Mouse (Mus musculus) stomach, embryonic 16.5 days (tissue): ENCODE data around the gene Fam102b. TPM values are rescaled to one million over a fixed set of nuclear protein-coding genes. Genes with fewer than 3 reads are reported as not detected.
A peak's percentile ranks its signal among the peaks of the same experiment; 100 is the strongest.

Experiments
- ATAC-seq: fragments of 200-750 bp; cut with Nextera tagmentation; 2 replicates; pipeline ENCODE4 v1.8.0; 2017; ENCODE audit warnings: moderate number of reproducible peaks, moderate TSS enrichment; ENCODE audit not compliant: insufficient read depth, low FRiP score
- H3K27ac ChIP-seq: fragments of 300-500 bp; sonication (generic); 2 replicates; pipeline ENCODE4 v1.5.1; 2014; ENCODE audit warnings: low read length
- H3K27me3 ChIP-seq: fragments of 300-500 bp; sonication (generic); 2 replicates; pipeline ENCODE4 v1.6.1; 2014; ENCODE audit warnings: low read length, control low read depth, mixed read lengths; ENCODE audit not compliant: control insufficient read depth, insufficient read depth
- H3K36me3 ChIP-seq: fragments of 300-500 bp; sonication (generic); 2 replicates; pipeline ENCODE4 v1.6.1; 2014; ENCODE audit warnings: low read length; ENCODE audit not compliant: control insufficient read depth, insufficient read depth
- H3K4me1 ChIP-seq: fragments of 300-500 bp; sonication (generic); 2 replicates; pipeline ENCODE4 v1.6.1; 2014; ENCODE audit warnings: low read length, control low read depth, mixed read lengths; ENCODE audit not compliant: control insufficient read depth, insufficient read depth
- H3K4me2 ChIP-seq: fragments of 300-500 bp; sonication (generic); 2 replicates; pipeline ENCODE4 v1.6.1; 2014; ENCODE audit warnings: low read depth, low read length, mixed read lengths
- H3K4me3 ChIP-seq: fragments of 300-500 bp; sonication (generic); replicated peaks from 2 replicates; pipeline ENCODE4 v1.5.1; 2014; ENCODE audit warnings: mild to moderate bottlenecking, low read length
- H3K9ac ChIP-seq: fragments of 300-500 bp; sonication (generic); 2 replicates; pipeline ENCODE4 v1.6.1; 2014; ENCODE audit warnings: low read length
- H3K9me3 ChIP-seq: fragments of 300-500 bp; sonication (generic); replicated peaks from 2 replicates; pipeline ENCODE4 v1.6.1; 2016; ENCODE audit warnings: low read length, control low read depth; ENCODE audit not compliant: control insufficient read depth
- WGBS: fragments of 180-500 bp; shearing (Covaris S2); extraction: QIAGEN DNeasy Blood & Tissue Kit; methylation state at CpG from one replicate; pipeline ENCODE4 v1.1.7; 2014; 5-methylcytosine and 5-hydroxymethylcytosine counted together
- polyA plus RNA-seq: library from polyadenylated mRNA; unstranded; fragments of >200 nt; fragmentation: Nextera tagmentation; extraction: Ambion mirVana; gene quantifications from 2 replicates; pipeline ENCODE4 v1.2.1, GENCODE M21; 2015

The Fam102b gene
- polyA plus RNA-seq, 1 experiment from 2014 or later, result 8.8 TPM

DNA sequence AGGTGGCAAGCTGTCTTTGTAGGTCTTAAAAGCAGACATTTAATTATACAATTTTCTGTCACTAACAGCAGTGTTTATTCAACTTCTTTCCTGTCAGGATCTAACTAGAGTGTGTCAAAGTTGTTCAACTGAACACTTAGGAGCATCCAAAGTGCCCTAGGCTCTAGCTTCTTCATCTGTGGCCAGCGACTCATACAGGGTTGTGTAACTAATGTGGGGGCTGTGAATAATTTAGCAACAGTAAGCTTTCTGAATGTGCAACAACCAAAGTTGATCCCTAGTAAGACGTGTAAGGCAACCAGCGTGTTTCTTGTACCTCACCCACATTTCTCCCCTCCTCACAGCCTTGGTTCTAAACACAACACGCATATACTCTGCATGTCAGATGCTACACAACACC lies 13.5 kb upstream of the Fam102b start:
- H3K9me3 ChIP-seq, result no peaks in the 10 kb centered on the region
- no peak overlapping the region for H3K4me3 ChIP-seq
- H3K4me1 ChIP-seq, result no peaks in the 10 kb centered on the region
- 77% methylated on average over 4 of the region's 4 CpGs for WGBS
- no peak overlapping the region for H3K4me2 ChIP-seq
- no peak overlapping the region for H3K27ac ChIP-seq
- H3K36me3 ChIP-seq, result no peaks in the 10 kb centered on the region
- H3K9ac ChIP-seq, result no peak overlapping the region
- ATAC-seq, result no peak
- no peaks in the 10 kb centered on the region for H3K27me3 ChIP-seq

DNA sequence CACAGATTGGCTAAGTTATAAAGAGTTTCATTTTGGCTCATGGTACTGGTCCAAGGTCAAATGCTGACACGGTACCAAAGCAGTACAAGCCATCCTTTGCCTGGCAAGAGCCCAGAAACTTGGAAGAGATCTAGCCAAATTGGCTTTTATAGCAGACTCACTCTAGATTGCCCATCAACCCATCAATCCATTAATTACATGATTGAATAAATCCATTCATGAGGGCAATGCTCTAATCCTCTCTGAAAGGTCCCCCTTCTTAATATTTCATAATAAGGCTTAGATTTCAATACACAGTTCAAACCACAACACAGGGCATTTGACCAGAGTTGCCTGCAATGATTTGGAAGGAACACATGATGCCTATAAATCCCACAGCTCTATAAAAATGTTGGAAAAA lies 7.0 kb upstream of the Fam102b start:
- Histone ChIP-seq H3K4me2 (no peak overlapping the region), H3K9me3 (no peaks in the 10 kb centered on the region), H3K27ac (no peak overlapping the region), H3K36me3 (no peaks in the 10 kb centered on the region), H3K27me3 (no peaks in the 10 kb centered on the region), H3K4me3 (no peak overlapping the region), H3K4me1 (peaks cover 20% of the 10 kb centered on the region), H3K9ac (no peak overlapping the region)
- WGBS, result 73% methylated on average over 1 of the region's 1 CpGs
- no peak for ATAC-seq

- no peak for ATAC-seq
- 39% methylated on average over 2 of the region's 2 CpGs for WGBS
- no peak overlapping the region for H3K4me3 ChIP-seq
- no peaks in the 10 kb centered on the region for H3K36me3 ChIP-seq
- H3K9me3 ChIP-seq, result no peaks in the 10 kb centered on the region
- no peak overlapping the region for H3K9ac ChIP-seq
- H3K4me1 ChIP-seq, result peaks cover 20% of the 10 kb centered on the region
- H3K27ac ChIP-seq, result no peak overlapping the region
- H3K27me3 ChIP-seq, result no peaks in the 10 kb centered on the region
- H3K4me2 ChIP-seq, result no peak overlapping the region
These were observed 4.9 kb upstream of the Fam102b start for GRCm38 (mm10) chr3:109032306-109032705.

DNA sequence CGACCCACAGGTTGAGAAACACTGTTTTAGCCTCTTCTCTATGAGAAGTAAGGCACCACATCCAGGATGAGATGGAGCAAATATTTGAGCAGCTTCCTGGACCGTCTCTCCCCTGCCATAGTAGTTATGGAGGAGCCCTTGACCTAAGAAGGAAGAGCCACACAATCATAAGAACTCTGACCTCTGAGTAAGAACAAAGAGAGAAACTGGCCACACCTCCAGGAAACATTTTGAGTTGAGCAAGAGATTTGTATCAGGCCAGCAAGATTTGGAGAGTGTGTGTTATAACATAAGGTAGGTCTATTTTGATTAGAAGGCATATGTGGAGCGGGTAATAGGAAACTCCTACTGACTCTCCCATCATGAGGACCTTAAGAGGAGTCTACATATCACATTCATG lies 4.2 kb upstream of the Fam102b start:
- peaks cover 20% of the 10 kb centered on the region for H3K4me1 ChIP-seq
- H3K4me3 ChIP-seq, result no peak overlapping the region
- ATAC-seq, result no peak
- H3K9ac ChIP-seq, result no peak overlapping the region
- no peaks in the 10 kb centered on the region for H3K36me3 ChIP-seq
- no peak overlapping the region for H3K4me2 ChIP-seq
- no peaks in the 10 kb centered on the region for H3K9me3 ChIP-seq
- peak overlapping the region; percentile 73; the same call in 1 of the 2 replicates for H3K27ac ChIP-seq
- 81% methylated on average over 3 of the region's 3 CpGs for WGBS
- H3K27me3 ChIP-seq, result no peaks in the 10 kb centered on the region

- WGBS, result 27% methylated on average over 6 of the region's 6 CpGs
- H3K27me3 ChIP-seq, result no peaks in the 10 kb centered on the region
- H3K9ac ChIP-seq, result no peak overlapping the region
- H3K9me3 ChIP-seq, result no peaks in the 10 kb centered on the region
- H3K27ac ChIP-seq, result peak overlapping the region; percentile 73
- H3K4me2 ChIP-seq, result peak overlapping the region; percentile 13; the same call in 1 of the 2 replicates
- H3K4me1 ChIP-seq, result peaks cover 20% of the 10 kb centered on the region
- no peaks in the 10 kb centered on the region for H3K36me3 ChIP-seq
- ATAC-seq, result peak; percentile 65
- no peak overlapping the region for H3K4me3 ChIP-seq
These were observed 3.4 kb upstream of the Fam102b start for GRCm38 (mm10) chr3:109030817-109031216.

- no peaks in the 10 kb centered on the region for H3K9me3 ChIP-seq
- no peak overlapping the region for H3K4me3 ChIP-seq
- H3K9ac ChIP-seq, result no peak overlapping the region
- H3K36me3 ChIP-seq, result no peaks in the 10 kb centered on the region
- H3K4me1 ChIP-seq, result peaks cover 25% of the 10 kb centered on the region
- 60% methylated on average over 5 of the region's 5 CpGs for WGBS
- H3K27me3 ChIP-seq, result no peaks in the 10 kb centered on the region
- ATAC-seq, result no peak
- H3K27ac ChIP-seq, result no peak overlapping the region
- H3K4me2 ChIP-seq, result no peak overlapping the region
These were observed 2.3 kb upstream of the Fam102b start for GRCm38 (mm10) chr3:109029661-109030060.

GRCm38 (mm10) chr3:109026991-109027470 lies 376 bp downstream of the Fam102b start:
- peak overlapping the region; percentile 65 for H3K4me2 ChIP-seq
- H3K27ac ChIP-seq, result peak overlapping the region; percentile 89
- H3K4me3 ChIP-seq, result peak overlapping the region; percentile 78
- under 1% methylated on average over 50 of the region's 51 CpGs for WGBS
- H3K9me3 ChIP-seq, result no peaks in the 10 kb centered on the region
- peak; percentile 71 for ATAC-seq
- no peaks in the 10 kb centered on the region for H3K36me3 ChIP-seq
- H3K27me3 ChIP-seq, result no peaks in the 10 kb centered on the region
- H3K9ac ChIP-seq, result peak overlapping the region; percentile 90
- H3K4me1 ChIP-seq, result peaks cover 36% of the 10 kb centered on the region

DNA sequence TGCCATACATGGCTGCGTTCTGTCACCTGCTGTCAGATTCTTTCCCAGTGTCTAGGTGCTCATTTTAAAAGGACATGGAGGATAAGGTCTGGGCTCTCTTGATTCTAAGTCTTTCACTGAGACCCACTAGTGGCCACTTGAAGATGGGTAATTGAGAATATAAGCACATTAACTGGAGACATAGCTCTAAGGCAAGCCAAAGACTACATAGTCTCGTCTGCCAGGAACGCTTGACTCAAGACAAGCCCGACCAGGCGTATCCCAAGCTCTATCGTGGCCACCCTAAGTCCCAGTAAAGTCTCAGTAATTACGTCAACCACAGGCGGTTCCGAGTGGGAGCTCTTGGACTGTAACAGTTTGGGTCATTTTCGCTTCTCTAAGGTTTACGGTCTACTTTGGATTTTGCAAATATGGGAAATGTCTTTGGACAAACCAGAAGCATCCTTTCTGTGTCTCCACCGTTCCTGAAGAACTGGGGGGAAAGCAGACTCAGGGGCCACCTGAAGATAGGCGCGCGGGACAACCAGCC lies 881 bp downstream of the Fam102b start:
- 7% methylated on average over 15 of the region's 15 CpGs for WGBS
- no peak for ATAC-seq
- peaks cover 31% of the 10 kb centered on the region for H3K4me1 ChIP-seq
- H3K27ac ChIP-seq, result peak overlapping the region; percentile 89
- no peaks in the 10 kb centered on the region for H3K36me3 ChIP-seq
- H3K4me3 ChIP-seq, result peak overlapping the region; percentile 78
- H3K9ac ChIP-seq, result peak overlapping the region; percentile 90
- H3K9me3 ChIP-seq, result no peaks in the 10 kb centered on the region
- peak overlapping the region; percentile 65 for H3K4me2 ChIP-seq
- H3K27me3 ChIP-seq, result no peaks in the 10 kb centered on the region

DNA sequence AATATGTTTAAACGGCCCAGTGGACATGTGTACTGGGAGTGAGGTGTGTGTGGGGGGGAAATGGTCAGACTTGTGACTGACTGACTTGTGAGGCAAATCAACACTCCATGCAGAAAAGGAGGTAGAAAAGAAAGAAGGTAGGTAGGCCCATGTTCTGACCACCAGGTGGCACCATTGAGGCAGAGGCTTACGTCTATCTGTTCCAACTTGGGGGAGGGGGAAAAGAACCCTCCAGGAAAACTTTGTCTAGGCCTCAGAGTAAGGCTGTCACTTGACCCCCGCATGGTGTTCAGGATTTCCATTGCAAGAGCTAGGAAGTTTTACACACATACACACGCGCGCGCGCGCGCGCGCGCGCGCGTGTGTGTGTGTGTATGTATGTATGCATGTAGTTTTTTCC lies 1.8 kb downstream of the Fam102b start:
- ATAC-seq, result peak; percentile 23; the same call in 1 of the 2 replicates

More for the DNA sequence above, 1.8 kb downstream of the Fam102b start:
- Histone ChIP-seq H3K27ac (no peak overlapping the region), H3K4me2 (peak overlapping the region; percentile 65), H3K4me3 (peak overlapping the region; percentile 78), H3K9ac (peak overlapping the region; percentile 56; the same call in 1 of the 2 replicates), H3K36me3 (no peaks in the 10 kb centered on the region), H3K27me3 (no peaks in the 10 kb centered on the region), H3K4me1 (peaks cover 22% of the 10 kb centered on the region), H3K9me3 (no peaks in the 10 kb centered on the region)
- WGBS, result 8% methylated on average over 16 of the region's 16 CpGs
